Mouse (Mus musculus): ENCODE measurements around the gene Chaf1b. TPM values are rescaled to one million over a fixed set of nuclear protein-coding genes. Genes with fewer than 3 reads are reported as not detected.
A peak's percentile ranks its signal among the peaks of the same experiment; 100 is the strongest.

The Chaf1b gene
- polyA plus RNA-seq, 1 experiment from 2014 or later = 138 TPM

DNA sequence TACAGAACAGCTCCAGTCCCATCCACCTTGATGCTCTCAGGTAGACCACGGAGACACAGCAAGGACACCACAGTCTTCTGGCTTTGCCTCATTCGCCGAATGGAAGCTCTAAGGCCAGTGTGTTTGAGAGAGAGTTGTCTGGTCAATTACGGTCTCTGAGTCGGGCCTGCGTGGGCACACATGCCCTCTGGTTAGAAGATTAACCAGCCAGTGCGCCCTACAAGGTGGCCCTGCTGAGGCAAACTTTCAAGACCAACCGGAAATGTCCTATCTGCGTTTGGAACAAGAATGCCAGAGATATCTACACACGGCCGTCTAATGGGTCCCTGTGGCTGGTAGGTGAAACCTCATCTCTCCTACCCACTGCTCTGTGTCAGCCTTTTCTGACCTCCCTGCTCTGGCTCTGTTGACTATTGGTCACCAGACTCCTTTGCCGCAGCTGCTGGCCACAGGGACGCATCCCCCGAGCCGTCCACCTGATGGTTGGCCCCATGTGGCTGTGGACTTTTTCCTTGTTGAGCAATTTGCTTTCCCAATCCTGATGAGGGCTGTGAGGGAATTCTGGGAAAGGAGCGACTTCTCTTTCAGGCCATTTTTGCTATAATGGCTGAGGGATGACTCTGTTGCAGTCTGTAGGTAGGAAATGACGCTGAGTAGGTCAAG lies 45.8 kb downstream of the Chaf1b start:
- no peak for ATAC-seq (replicated peaks; ENCODE audit: insufficient number of reproducible peaks, low FRiP score, low TSS enrichment, low read depth)
- Histone ChIP-seq H3K27ac (replicated peaks; ENCODE audit: low read depth, low read length) (no peak overlapping the region), H3K9ac (replicated peaks; ENCODE audit: low read length) (no peak overlapping the region), H3K9me3 (replicated peaks; ENCODE audit: control insufficient read depth, low read length) (no peaks in the 10 kb centered on the region), H3K27me3 (ENCODE audit: control insufficient read depth, insufficient read depth, low read length) (peaks cover 4% of the 10 kb centered on the region; the same call in 1 of the 2 replicates), H3K36me3 (replicated peaks; ENCODE audit: control insufficient read depth, insufficient read depth, low read depth, low read length) (no peaks in the 10 kb centered on the region), H3K4me3 (ENCODE audit: low read depth, low read length) (no peak overlapping the region), H3K4me1 (ENCODE audit: control insufficient read depth, insufficient read depth, low read length) (no peaks in the 10 kb centered on the region; the same call in 1 of the 2 replicates), H3K4me2 (ENCODE audit: low read depth, low read length) (no peak overlapping the region)
- WGBS = 91% methylated on average over 17 of the region's 17 CpGs
- no peak for DNase-seq (ENCODE audit: low spot score)

DNA sequence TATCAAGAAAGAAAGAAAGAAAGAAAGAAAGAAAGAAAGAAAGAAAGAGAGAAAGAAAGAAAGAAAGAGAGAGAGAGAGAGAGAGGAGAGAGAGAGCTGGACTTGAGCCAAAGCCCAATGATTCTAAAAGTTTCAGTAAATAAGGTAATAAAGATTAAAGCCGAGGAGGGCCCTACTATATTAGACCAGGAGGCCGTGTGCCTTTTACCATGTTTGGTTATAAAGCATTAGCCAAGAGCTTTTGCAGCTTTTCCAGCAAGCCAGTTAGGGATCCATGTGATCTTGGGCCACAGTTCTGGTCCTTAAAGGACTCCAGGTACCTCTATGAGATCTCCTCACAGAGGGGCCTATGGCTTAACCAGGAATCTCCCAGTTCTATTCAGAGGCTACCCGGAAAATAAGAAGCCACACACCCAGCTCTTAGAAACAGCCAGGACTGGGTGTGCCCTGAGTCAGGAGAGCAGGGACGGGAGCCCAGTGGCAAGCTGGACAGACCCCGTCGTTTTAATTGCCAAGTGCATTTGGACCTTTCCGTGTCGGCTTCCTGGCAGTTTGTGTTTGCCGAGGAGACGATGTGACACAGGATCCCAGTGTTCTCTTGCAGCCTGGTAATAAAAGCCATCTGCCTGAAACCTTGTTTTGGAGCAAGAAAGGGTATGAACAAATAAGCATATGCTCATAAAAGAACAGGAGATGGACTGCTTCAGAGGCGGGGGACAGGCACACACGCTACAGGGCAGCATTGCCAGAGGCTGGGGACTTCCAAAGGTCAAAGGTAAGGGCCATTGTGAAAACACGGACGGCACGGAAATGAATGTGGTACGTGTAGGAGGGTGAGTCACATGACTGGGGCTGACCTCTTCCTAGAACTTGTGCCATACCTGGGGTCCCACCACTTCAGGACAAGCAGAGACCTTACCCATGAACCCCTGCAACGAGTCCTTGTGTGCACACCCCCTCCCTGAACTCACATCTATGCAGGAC lies 48.8 kb downstream of the Chaf1b start:
- Histone ChIP-seq H3K27ac (replicated peaks; ENCODE audit: low read depth, low read length) (no peak overlapping the region), H3K9me3 (replicated peaks; ENCODE audit: control insufficient read depth, low read length) (no peaks in the 10 kb centered on the region), H3K4me2 (ENCODE audit: low read depth, low read length) (no peak overlapping the region; the same call in 1 of the 2 replicates), H3K36me3 (replicated peaks; ENCODE audit: control insufficient read depth, insufficient read depth, low read depth, low read length) (no peaks in the 10 kb centered on the region), H3K27me3 (ENCODE audit: control insufficient read depth, insufficient read depth, low read length) (peaks cover 4% of the 10 kb centered on the region; the same call in 1 of the 2 replicates), H3K9ac (replicated peaks; ENCODE audit: low read length) (0 out of 2 replicates have a peak overlapping the region, but pooled peaks have one; percentile 18), H3K4me1 (ENCODE audit: control insufficient read depth, insufficient read depth, low read length) (no peaks in the 10 kb centered on the region; the same call in 1 of the 2 replicates), H3K4me3 (ENCODE audit: low read depth, low read length) (no peak overlapping the region)
- DNase-seq (ENCODE audit: low spot score) = peak; percentile 53
- WGBS = 35% methylated on average over 17 of the region's 17 CpGs
- ATAC-seq (replicated peaks; ENCODE audit: insufficient number of reproducible peaks, low FRiP score, low TSS enrichment, low read depth) = no peak

DNA sequence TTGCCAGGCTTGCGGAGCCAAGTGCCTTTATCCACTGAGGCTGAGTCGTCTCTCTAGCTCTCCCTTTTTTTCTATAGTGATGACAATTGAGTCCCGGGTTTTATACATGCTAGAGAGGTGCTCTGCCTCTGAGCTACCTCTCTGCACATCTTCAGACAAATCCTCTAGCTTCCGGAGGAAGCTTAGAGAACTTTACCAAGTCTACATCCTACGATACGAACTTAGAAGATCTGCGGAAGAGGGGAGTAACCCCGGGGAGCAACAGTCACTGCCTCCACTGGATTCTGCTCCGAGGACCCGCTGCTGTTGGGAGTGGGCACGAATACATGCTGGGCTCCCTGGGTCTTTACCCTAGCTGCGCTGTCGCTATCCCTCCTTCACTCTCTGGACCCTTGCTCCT lies 50.9 kb downstream of the Chaf1b start:
- Histone ChIP-seq H3K36me3 (replicated peaks; ENCODE audit: control insufficient read depth, insufficient read depth, low read depth, low read length) (no peaks in the 10 kb centered on the region), H3K27ac (replicated peaks; ENCODE audit: low read depth, low read length) (no peak overlapping the region), H3K4me3 (ENCODE audit: low read depth, low read length) (no peak overlapping the region), H3K27me3 (ENCODE audit: control insufficient read depth, insufficient read depth, low read length) (peaks cover 4% of the 10 kb centered on the region; the same call in 1 of the 2 replicates), H3K9me3 (replicated peaks; ENCODE audit: control insufficient read depth, low read length) (no peaks in the 10 kb centered on the region), H3K4me1 (ENCODE audit: control insufficient read depth, insufficient read depth, low read length) (no peaks in the 10 kb centered on the region; the same call in 1 of the 2 replicates), H3K9ac (replicated peaks; ENCODE audit: low read length) (no peak overlapping the region), H3K4me2 (ENCODE audit: low read depth, low read length) (no peak overlapping the region)
- no peak for DNase-seq (ENCODE audit: low spot score)
- 23% methylated on average over 13 of the region's 13 CpGs for WGBS
- no peak for ATAC-seq (replicated peaks; ENCODE audit: insufficient number of reproducible peaks, low FRiP score, low TSS enrichment, low read depth)

DNA sequence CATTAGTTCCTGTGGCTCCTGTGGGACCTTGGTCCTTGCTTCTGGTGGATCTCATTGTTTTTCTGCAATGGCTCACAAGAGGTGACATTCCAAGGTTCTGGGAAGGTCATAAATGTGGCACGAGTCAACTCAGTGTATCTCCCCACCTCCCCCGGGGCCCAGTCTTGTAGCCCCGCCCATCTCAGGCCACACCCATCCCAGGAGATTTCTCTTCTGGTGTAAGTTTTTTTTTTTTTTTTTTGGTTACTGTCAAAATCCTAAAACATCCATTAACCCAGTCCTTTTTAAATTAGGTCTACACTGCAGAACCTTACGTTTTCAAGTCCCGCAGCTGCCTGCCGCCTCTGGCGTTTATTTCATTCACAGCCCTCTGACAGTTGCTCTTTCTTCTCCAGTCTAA lies 51.3 kb downstream of the Chaf1b start:
- Histone ChIP-seq H3K4me3 (ENCODE audit: low read depth, low read length) (no peak overlapping the region), H3K9me3 (replicated peaks; ENCODE audit: control insufficient read depth, low read length) (no peaks in the 10 kb centered on the region), H3K27ac (replicated peaks; ENCODE audit: low read depth, low read length) (no peak overlapping the region), H3K4me1 (ENCODE audit: control insufficient read depth, insufficient read depth, low read length) (no peaks in the 10 kb centered on the region; the same call in 1 of the 2 replicates), H3K27me3 (ENCODE audit: control insufficient read depth, insufficient read depth, low read length) (peaks cover 4% of the 10 kb centered on the region; the same call in 1 of the 2 replicates), H3K36me3 (replicated peaks; ENCODE audit: control insufficient read depth, insufficient read depth, low read depth, low read length) (no peaks in the 10 kb centered on the region), H3K4me2 (ENCODE audit: low read depth, low read length) (no peak overlapping the region), H3K9ac (replicated peaks; ENCODE audit: low read length) (no peak overlapping the region)
- 17% methylated on average over 7 of the region's 7 CpGs for WGBS
- no peak for ATAC-seq (replicated peaks; ENCODE audit: insufficient number of reproducible peaks, low FRiP score, low TSS enrichment, low read depth)
- no peak for DNase-seq (ENCODE audit: low spot score)

DNA sequence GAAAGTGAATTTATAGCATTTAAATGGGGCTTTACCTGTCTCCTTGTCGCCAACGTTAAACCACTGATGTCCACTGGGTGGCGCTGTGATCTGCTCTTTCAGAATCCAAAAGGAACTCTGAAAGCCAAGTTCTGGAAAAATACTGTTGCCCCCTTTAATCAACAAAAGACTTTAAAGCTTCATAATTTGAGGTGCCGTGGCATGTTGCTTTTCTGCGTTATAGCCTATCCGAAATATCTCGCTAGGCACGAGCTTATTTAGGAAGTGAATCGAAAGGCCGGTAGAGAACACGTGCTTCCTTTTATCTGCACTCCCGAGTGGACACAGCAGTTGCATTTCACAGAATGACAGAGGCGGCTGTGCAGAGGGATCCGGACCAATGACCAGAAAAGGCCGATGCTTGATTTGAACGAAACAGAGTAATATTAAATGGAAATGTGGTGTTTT lies 54.7 kb downstream of the Chaf1b start:
- Histone ChIP-seq H3K27ac (replicated peaks; ENCODE audit: low read depth, low read length) (no peak overlapping the region), H3K4me3 (ENCODE audit: low read depth, low read length) (no peak overlapping the region), H3K4me1 (ENCODE audit: control insufficient read depth, insufficient read depth, low read length) (peaks cover 4% of the 10 kb centered on the region; the same call in 1 of the 2 replicates), H3K4me2 (ENCODE audit: low read depth, low read length) (no peak overlapping the region), H3K9me3 (replicated peaks; ENCODE audit: control insufficient read depth, low read length) (no peaks in the 10 kb centered on the region), H3K9ac (replicated peaks; ENCODE audit: low read length) (no peak overlapping the region), H3K36me3 (replicated peaks; ENCODE audit: control insufficient read depth, insufficient read depth, low read depth, low read length) (no peaks in the 10 kb centered on the region), H3K27me3 (ENCODE audit: control insufficient read depth, insufficient read depth, low read length) (peaks cover 4% of the 10 kb centered on the region; the same call in 1 of the 2 replicates)
- ATAC-seq (replicated peaks; ENCODE audit: insufficient number of reproducible peaks, low FRiP score, low TSS enrichment, low read depth) (no peak), DNase-seq (ENCODE audit: low spot score) (peak; percentile 94)
- 17% methylated on average over 16 of the region's 16 CpGs for WGBS

DNA sequence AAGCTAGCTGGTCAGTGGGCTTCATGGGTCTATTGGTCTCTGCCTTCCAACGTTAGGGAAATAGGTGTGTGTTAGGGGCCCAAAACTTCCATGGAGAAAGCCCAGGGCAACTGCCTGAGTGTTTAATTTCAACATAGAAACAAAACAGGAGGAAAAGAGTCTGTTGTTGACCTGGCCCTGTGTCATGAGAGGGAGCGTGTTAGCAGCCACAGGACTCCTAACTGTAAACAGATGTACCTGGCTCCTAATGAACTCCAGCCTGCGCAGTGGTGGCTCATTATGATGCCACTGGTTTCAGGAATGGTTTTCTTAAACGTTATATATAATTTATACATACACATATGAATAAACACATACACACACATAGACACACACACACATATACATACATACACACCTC lies 56.3 kb downstream of the Chaf1b start:
- ATAC-seq (replicated peaks; ENCODE audit: insufficient number of reproducible peaks, low FRiP score, low TSS enrichment, low read depth) = no peak
- H3K36me3 ChIP-seq (replicated peaks; ENCODE audit: control insufficient read depth, insufficient read depth, low read depth, low read length) = no peaks in the 10 kb centered on the region
- H3K4me2 ChIP-seq (ENCODE audit: low read depth, low read length) = no peak overlapping the region
- H3K27me3 ChIP-seq (ENCODE audit: control insufficient read depth, insufficient read depth, low read length) = no peaks in the 10 kb centered on the region
- WGBS = 33% methylated on average over 4 of the region's 4 CpGs
- no peak overlapping the region for H3K4me3 ChIP-seq (ENCODE audit: low read depth, low read length)
- peak; percentile 73 for DNase-seq (ENCODE audit: low spot score)
- no peaks in the 10 kb centered on the region for H3K9me3 ChIP-seq (replicated peaks; ENCODE audit: control insufficient read depth, low read length)
- H3K4me1 ChIP-seq (ENCODE audit: control insufficient read depth, insufficient read depth, low read length) = peaks cover 4% of the 10 kb centered on the region; the same call in 1 of the 2 replicates
- no peak overlapping the region for H3K27ac ChIP-seq (replicated peaks; ENCODE audit: low read depth, low read length)
- H3K9ac ChIP-seq (replicated peaks; ENCODE audit: low read length) = no peak overlapping the region

DNA sequence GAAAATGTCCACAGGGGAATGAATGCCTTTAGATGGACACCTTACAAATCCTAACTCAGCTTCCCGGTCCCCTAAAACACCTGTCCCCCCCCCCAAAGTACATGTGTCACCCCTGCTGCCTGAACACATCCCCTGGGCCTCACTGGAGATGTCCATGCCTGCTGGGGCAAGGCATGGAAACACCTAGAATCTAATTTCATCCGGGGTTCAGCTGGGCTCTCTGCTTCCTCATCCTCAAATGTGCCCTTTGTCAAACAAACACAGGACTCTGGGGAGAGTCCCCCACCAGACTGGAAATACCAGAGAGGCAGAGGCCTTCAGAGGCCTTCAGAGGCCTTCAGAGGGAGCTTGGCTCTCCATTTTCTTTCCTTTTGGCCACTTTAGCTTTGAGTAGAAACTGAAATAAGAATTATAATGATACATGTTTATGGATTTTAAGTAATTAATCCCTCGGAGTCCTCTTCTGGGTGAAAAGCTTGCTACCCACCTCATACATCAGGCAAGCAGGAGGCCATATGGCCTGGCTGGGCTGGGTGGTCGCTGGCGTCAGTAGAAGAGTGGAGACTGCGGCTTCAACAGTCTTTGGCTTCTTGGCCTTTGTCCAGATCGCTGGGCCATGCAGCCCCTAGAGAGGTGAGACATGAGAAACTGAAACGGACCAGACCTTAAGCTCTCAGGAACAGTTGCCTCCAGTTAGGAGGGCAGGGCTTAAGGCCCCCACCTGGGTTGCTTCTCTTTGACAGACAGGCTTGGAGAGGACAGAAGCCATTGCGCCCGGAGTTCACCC lies 58.3 kb downstream of the Chaf1b start:
- no peaks in the 10 kb centered on the region for H3K9me3 ChIP-seq (replicated peaks; ENCODE audit: control insufficient read depth, low read length)
- peaks cover 4% of the 10 kb centered on the region; the same call in 1 of the 2 replicates for H3K4me1 ChIP-seq (ENCODE audit: control insufficient read depth, insufficient read depth, low read length)
- H3K4me3 ChIP-seq (ENCODE audit: low read depth, low read length) = no peak overlapping the region
- no peak overlapping the region for H3K27ac ChIP-seq (replicated peaks; ENCODE audit: low read depth, low read length)
- no peaks in the 10 kb centered on the region for H3K36me3 ChIP-seq (replicated peaks; ENCODE audit: control insufficient read depth, insufficient read depth, low read depth, low read length)
- no peaks in the 10 kb centered on the region for H3K27me3 ChIP-seq (ENCODE audit: control insufficient read depth, insufficient read depth, low read length)
- 75% methylated on average over 10 of the region's 10 CpGs for WGBS
- H3K4me2 ChIP-seq (ENCODE audit: low read depth, low read length) = no peak overlapping the region
- DNase-seq (ENCODE audit: low spot score) = no peak
- no peak overlapping the region for H3K9ac ChIP-seq (replicated peaks; ENCODE audit: low read length)
- no peak for ATAC-seq (replicated peaks; ENCODE audit: insufficient number of reproducible peaks, low FRiP score, low TSS enrichment, low read depth)

Data from embryonic facial prominence, embryonic 11.5 days (tissue).